Mouse (Mus musculus): Measurements from ENCODE around the gene Hax1. TPM values are rescaled to one million over a fixed set of nuclear protein-coding genes. Genes with fewer than 3 reads are reported as not detected.
A peak's percentile ranks its signal among the peaks of the same experiment; 100 is the strongest.

The Hax1 gene
- total RNA-seq, 1 experiment, result 222 TPM

DNA sequence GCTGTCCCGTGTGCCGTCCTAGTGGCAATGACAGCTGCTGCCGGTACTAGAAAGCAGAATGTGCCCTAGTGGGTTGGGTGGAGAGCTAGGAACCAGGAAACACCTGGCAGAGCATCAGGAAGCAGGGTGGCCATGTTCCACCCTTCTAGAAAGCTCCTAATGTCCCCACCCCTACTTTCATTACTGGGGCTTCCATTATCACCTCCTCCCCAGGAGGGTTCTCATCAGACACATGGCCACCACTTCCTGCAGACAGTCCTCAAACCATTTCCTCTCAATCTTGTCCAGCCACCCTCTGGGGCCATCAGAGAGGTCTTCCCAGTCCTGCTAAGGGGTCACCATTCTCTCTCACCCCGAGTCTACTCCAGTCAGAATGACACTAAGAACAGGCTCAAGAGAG lies 37.1 kb downstream of the Hax1 start:
- in situ Hi-C loops (cut with MboI; ENCODE audit: low sequenced_read_pairs in 2 of 2, unreplicated experiment in 2 of 2), result no loop called here
- Histone ChIP-seq H3K4me3 (ENCODE audit: insufficient read depth in 1 of 2, low read depth in 1 of 2, low read length in 2 of 2, poor library complexity in 1 of 2, severe bottlenecking in 1 of 2) (no peak overlapping the region; a peak in 1 of 4 replicates), H3K9me3 (ENCODE audit: control insufficient read depth, insufficient read depth, low read depth, low read length) (no peaks in the 10 kb centered on the region), H3K36me3 (ENCODE audit: control insufficient read depth, insufficient read depth, low read length, poor library complexity, severe bottlenecking) (no peaks in the 10 kb centered on the region; the same call in 1 of the 2 replicates), H3K4me1 (ENCODE audit: control insufficient read depth in 2 of 2, insufficient read depth in 2 of 2, low read length in 2 of 2, poor library complexity in 1 of 2) (peaks cover 0 to 21% of the 10 kb centered on the region in 2 experiments; a peak in 3 of 4 replicates), H3K9ac (ENCODE audit: insufficient read depth, low read depth, low read length, poor library complexity, severe bottlenecking) (no peak overlapping the region), H3K27ac (ENCODE audit: insufficient read depth, low read depth, low read length, poor library complexity, severe bottlenecking) (no peak overlapping the region)
- TF ChIP-seq MAFK (IDR thresholded peaks at IDR 0.05; ENCODE audit: insufficient read depth, low read depth, low read length) (no peak), CHD2 (IDR thresholded peaks at IDR 0.05; ENCODE audit: low read depth, low read length) (no peak), HCFC1 (IDR thresholded peaks at IDR 0.05; ENCODE audit: borderline replicate concordance, insufficient read depth, low read length) (no peak), ZC3H11A (IDR thresholded peaks at IDR 0.05; ENCODE audit: borderline replicate concordance, low read depth, low read length) (no peak), ZNF384 (IDR thresholded peaks at IDR 0.05; ENCODE audit: low read depth, low read length) (no peak)
- no peak for DNase-seq (ENCODE audit: low read depth, low spot score)

DNA sequence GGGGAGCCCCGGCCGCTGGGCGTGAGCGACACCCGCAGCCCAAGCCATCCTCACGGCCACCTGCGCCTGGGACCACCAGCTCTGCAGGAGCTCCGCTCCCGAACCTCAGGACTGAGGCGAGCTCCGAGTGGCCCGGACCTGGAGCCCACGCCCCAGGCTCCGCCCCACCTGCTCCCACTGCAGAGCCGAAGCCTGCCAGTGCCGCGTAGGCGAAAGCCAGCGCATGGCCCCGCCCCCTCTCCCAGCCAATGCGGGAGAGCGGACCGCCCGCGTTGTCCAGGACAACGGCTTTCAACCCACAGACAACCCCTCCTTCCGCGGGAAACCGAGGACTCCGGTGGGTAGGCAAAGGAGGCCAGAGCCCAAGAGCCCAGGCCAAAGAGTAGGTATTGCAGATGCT lies 38.1 kb downstream of the Hax1 start:
- Histone ChIP-seq H3K36me3 (ENCODE audit: control insufficient read depth, insufficient read depth, low read length, poor library complexity, severe bottlenecking) (peaks cover 6% of the 10 kb centered on the region), H3K4me3 (ENCODE audit: insufficient read depth in 1 of 2, low read depth in 1 of 2, low read length in 2 of 2, poor library complexity in 1 of 2, severe bottlenecking in 1 of 2) (peak overlapping the region; percentile 68 to 75), H3K27ac (ENCODE audit: insufficient read depth, low read depth, low read length, poor library complexity, severe bottlenecking) (no peak overlapping the region), H3K4me1 (ENCODE audit: control insufficient read depth in 2 of 2, insufficient read depth in 2 of 2, low read length in 2 of 2, poor library complexity in 1 of 2) (peaks cover 0 to 23% of the 10 kb centered on the region in 2 experiments; a peak in 3 of 4 replicates), H3K9ac (ENCODE audit: insufficient read depth, low read depth, low read length, poor library complexity, severe bottlenecking) (peak overlapping the region; percentile 24; the same call in 1 of the 2 replicates), H3K9me3 (ENCODE audit: control insufficient read depth, insufficient read depth, low read depth, low read length) (no peaks in the 10 kb centered on the region)
- TF ChIP-seq CHD2 (IDR thresholded peaks at IDR 0.05; ENCODE audit: low read depth, low read length), result no peak
- TF ChIP-seq ZNF384 (IDR thresholded peaks at IDR 0.05; ENCODE audit: low read depth, low read length), result no peak
- no peak for TF ChIP-seq ZC3H11A (IDR thresholded peaks at IDR 0.05; ENCODE audit: borderline replicate concordance, low read depth, low read length)
- TF ChIP-seq MAFK (IDR thresholded peaks at IDR 0.05; ENCODE audit: insufficient read depth, low read depth, low read length), result no peak
- no peak for TF ChIP-seq HCFC1 (IDR thresholded peaks at IDR 0.05; ENCODE audit: borderline replicate concordance, insufficient read depth, low read length)
- peak; percentile 87 for DNase-seq (ENCODE audit: low read depth, low spot score)
- in situ Hi-C loops (cut with MboI; ENCODE audit: low sequenced_read_pairs in 2 of 2, unreplicated experiment in 2 of 2), result no loop called here

- in situ Hi-C loops (cut with MboI; ENCODE audit: low sequenced_read_pairs in 2 of 2, unreplicated experiment in 2 of 2), result no loop called here
- H3K9ac ChIP-seq (ENCODE audit: insufficient read depth, low read depth, low read length, poor library complexity, severe bottlenecking), result no peak overlapping the region
- TF ChIP-seq HCFC1 (IDR thresholded peaks at IDR 0.05; ENCODE audit: borderline replicate concordance, insufficient read depth, low read length) (no peak), ZC3H11A (IDR thresholded peaks at IDR 0.05; ENCODE audit: borderline replicate concordance, low read depth, low read length) (no peak), ZNF384 (IDR thresholded peaks at IDR 0.05; ENCODE audit: low read depth, low read length) (no peak), MAFK (IDR thresholded peaks at IDR 0.05; ENCODE audit: insufficient read depth, low read depth, low read length) (no peak), CHD2 (IDR thresholded peaks at IDR 0.05; ENCODE audit: low read depth, low read length) (no peak)
- no peak overlapping the region for H3K4me3 ChIP-seq (ENCODE audit: insufficient read depth in 1 of 2, low read depth in 1 of 2, low read length in 2 of 2, poor library complexity in 1 of 2, severe bottlenecking in 1 of 2)
- H3K4me1 ChIP-seq (ENCODE audit: control insufficient read depth in 2 of 2, insufficient read depth in 2 of 2, low read length in 2 of 2, poor library complexity in 1 of 2), result peaks cover 0 to 20% of the 10 kb centered on the region in 2 experiments; a peak in 2 of 4 replicates
- no peaks in the 10 kb centered on the region for H3K9me3 ChIP-seq (ENCODE audit: control insufficient read depth, insufficient read depth, low read depth, low read length)
- H3K36me3 ChIP-seq (ENCODE audit: control insufficient read depth, insufficient read depth, low read length, poor library complexity, severe bottlenecking), result peaks cover 8% of the 10 kb centered on the region
- H3K27ac ChIP-seq (ENCODE audit: insufficient read depth, low read depth, low read length, poor library complexity, severe bottlenecking), result no peak overlapping the region
- no peak for DNase-seq (ENCODE audit: low read depth, low spot score)
These were observed 39.1 kb downstream of the Hax1 start for GRCm38 (mm10) chr3:89959435-89959834.

DNA sequence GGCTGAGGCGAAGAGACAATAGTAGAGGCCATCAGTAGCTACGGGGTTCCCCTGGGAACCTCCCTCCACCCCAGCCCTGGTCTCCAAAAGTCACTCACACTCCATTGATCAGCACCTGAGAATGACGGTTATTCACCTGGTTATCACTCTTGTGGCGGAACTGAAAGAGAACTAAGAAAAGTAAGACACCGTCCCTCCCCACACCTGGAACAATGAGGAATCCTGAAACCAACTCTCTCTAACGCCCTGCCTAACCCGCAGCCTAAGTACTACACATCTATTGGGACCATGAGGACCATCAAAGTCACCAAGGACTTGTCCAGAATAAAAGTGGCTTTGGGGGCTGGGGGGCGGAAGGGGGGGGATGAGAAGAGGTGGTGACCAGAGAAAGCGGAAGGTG lies 40.7 kb downstream of the Hax1 start:
- no peak overlapping the region for H3K27ac ChIP-seq (ENCODE audit: insufficient read depth, low read depth, low read length, poor library complexity, severe bottlenecking)
- in situ Hi-C loops (cut with MboI; ENCODE audit: low sequenced_read_pairs in 2 of 2, unreplicated experiment in 2 of 2), result no loop called here
- peaks cover 13% of the 10 kb centered on the region for H3K36me3 ChIP-seq (ENCODE audit: control insufficient read depth, insufficient read depth, low read length, poor library complexity, severe bottlenecking)
- H3K9ac ChIP-seq (ENCODE audit: insufficient read depth, low read depth, low read length, poor library complexity, severe bottlenecking), result no peak overlapping the region
- H3K4me1 ChIP-seq (ENCODE audit: control insufficient read depth in 2 of 2, insufficient read depth in 2 of 2, low read length in 2 of 2, poor library complexity in 1 of 2), result peaks cover 0 to 22% of the 10 kb centered on the region in 2 experiments; a peak in 2 of 4 replicates
- H3K9me3 ChIP-seq (ENCODE audit: control insufficient read depth, insufficient read depth, low read depth, low read length), result no peaks in the 10 kb centered on the region
- no peak for TF ChIP-seq ZNF384 (IDR thresholded peaks at IDR 0.05; ENCODE audit: low read depth, low read length)
- TF ChIP-seq CHD2 (IDR thresholded peaks at IDR 0.05; ENCODE audit: low read depth, low read length), result no peak
- no peak for TF ChIP-seq MAFK (IDR thresholded peaks at IDR 0.05; ENCODE audit: insufficient read depth, low read depth, low read length)
- TF ChIP-seq ZC3H11A (IDR thresholded peaks at IDR 0.05; ENCODE audit: borderline replicate concordance, low read depth, low read length), result no peak
- no peak for TF ChIP-seq HCFC1 (IDR thresholded peaks at IDR 0.05; ENCODE audit: borderline replicate concordance, insufficient read depth, low read length)
- H3K4me3 ChIP-seq (ENCODE audit: insufficient read depth in 1 of 2, low read depth in 1 of 2, low read length in 2 of 2, poor library complexity in 1 of 2, severe bottlenecking in 1 of 2), result no peak overlapping the region
- no peak for DNase-seq (ENCODE audit: low read depth, low spot score)

Data from ES-E14 (cell line).